Mouse (Mus musculus) liver (tissue): ENCODE measurements around the gene Rbmx.

Experiments used
- DNase-seq: peaks from one replicate; pipeline ENCODE4 v3.0.0-alpha.2; 2020; ENCODE audit warnings: mixed read lengths

The Rbmx gene

DNA sequence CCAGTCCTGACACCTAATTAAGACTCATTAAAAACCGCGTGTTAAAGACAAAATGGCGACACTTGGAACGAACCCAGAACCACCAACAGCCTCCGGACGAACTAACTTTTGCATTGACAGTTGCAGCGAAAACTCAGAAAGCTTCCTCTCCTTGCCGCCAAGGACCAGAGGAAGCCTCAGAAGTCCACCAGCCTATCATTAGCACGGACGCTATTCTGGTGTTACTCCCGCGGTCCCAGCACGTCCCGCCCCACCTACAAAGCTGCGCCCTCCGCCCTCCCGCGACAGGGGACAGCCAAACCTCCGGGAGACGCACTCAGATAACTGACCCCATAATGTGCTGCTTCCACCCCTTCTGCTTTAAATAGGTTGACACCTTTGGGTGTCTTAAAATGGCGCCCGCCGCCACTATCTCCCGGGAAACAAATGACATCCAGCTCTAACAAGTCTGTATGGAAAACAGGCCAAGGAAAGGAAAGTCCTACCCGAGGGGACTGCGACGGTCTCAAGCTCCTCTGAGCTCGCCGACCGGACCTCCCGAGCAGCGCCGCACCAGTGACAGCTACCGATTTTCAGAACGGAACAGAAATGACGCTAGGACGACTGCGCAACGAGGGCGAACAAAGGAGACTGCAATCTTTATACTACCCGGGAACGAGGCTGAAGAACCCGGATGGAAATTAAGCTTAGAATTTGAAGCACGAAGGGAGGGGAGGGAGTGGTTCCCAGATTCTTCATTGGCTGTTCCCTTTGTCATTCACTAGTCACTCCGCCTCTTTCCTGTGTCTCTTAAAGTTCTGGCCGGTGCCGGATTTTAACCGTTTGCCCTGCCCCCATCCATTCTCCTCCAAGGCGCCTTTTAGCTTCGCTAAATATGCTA is at the start of gene Rbmx:
TSS of gene Rbmx (minus strand) at position 670 of the 880 bp plus-strand sequence.
- DNase-seq, result peak; percentile 82

DNA sequence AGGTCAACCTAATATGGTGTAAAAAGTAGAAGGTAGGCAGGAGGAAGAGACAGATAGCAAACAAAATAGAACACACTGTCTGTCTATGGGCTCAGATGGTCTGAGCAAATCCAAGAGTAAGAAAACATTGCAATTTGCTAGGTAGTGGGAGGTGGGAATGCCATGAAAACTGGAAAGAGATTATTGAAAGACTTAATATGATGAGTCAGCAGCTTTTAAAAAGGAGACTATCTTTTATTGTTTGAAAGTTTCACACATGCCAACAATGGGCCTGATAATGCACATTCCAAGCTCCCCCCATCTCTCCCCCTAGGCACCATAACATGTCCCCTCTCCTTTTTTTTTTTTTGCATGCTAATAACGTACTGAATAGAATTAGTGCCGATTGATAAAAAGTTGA is 41.1 kb upstream of the Rbmx start:
- no peak for DNase-seq

DNA sequence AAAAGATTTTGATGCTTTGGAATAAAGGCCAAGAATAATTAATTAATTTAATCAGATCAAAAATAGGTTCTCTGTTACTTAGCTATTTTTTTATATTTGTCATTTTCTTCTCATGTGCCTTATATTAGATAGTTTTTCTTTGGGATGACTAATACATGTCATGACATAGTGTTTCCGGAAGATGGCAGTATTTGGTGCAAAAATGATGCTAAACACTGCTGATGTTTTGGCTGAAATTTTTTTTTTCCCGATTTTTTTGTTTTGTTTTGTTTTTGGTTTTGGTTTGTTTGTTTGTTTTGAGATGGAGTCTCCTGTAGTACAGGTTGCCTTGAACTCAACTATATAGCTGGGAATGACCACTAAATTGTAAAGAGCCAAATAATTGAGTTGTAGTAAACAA is 38.8 kb upstream of the Rbmx start:
- DNase-seq, result no peak

DNA sequence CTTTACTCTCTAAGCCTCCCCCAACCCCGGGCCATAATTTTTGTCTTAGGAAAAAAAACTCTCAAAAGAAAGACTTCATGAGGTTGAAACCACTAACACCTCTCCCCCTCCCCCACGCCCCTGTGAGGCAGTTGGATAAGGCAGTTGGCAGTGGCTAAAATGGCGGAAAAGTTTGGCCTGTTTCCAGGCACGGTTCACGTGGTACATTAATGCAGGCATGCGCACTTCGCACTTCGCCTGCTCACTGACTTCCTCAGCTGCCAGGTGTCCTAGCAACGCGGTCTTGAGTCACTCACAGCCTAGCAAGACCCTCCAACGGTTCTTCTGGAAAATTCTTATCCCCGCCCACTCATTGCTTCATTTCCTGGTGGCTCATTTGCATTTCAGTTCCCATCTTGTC is 15.9 kb upstream of the Rbmx start, which contains the start of gene Gm364:
TSS of gene Gm364 (plus strand) at position 386 of the 400 bp plus-strand sequence.
- no peak for DNase-seq

DNA sequence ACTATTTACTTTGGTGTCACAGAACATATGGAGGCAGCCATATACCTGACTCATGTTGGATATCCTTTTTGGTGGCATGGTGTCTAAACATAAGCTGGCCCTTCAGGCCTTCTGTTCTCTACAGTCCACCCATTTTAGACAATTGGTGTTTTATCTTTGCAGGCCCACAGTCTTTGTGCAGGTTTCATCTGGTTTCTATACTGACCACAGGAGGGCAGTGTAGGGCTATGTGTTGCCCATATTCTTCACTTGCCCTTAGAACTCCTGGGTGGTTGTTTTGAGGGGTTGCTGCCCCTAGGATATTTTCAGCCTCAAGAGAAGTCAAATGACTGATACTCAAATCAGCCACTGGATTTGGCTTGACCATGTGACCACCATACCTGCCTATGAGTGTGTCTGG is 10.8 kb upstream of the Rbmx start:
- DNase-seq, result no peak

DNA sequence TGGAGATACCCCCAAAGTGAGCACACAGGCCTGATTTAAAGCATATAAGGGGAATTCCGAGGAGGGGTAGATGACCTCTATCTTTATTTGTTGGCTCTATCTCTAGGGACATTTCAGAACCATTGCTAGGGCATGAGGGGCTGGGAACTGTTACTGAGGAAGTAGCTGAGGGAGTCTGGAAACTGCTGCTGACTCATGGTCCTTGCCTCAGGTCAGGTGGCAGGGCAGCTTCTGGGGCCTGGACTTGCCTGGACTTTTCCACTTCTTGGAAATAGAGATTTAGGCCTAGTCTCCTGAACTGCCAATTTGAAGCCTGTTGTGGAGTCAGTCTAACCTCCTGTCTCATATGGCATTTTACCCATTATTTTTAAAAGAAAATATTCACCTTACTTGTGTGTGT is 8.6 kb upstream of the Rbmx start:
- no peak for DNase-seq

DNA sequence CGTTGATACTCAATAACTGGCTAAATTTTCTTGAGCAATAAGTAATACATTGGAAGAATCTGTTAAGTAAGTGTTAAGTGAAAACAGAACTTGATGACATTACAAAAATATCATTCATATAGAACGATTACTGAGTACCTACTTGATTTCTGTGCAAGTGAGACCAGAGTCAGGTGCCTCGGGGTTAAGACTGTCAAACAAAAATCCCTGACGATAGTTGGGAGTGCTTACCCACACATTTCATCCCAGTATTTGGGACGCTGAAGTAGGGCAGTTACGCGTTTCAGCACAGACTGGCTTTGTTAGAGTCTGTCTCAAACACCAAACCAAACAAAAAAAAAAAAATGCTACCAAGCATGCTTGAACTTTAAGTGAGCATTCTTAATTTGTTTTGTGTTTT is 576 bp upstream of the Rbmx start:
- DNase-seq, result no peak

DNA sequence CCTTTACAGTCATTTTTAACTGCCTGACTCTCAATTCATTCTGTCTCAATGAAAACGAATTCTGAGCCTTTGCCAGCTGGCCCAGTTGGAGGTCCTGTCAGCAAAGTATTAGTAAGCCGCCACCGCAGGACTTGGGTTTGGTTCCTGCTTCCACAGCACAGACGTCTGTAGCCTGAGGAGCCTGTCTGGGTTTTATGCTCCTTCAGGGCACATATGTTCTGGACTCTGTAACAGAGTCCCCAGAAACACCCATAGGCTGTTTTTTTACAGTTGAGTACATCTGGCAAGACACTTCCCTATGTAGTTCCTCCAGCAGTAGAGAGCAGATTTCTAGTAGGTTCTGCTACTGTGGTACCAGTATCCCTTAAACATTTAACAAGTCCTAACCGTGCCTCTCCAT is 11.9 kb downstream of the Rbmx start:
- no peak for DNase-seq

DNA sequence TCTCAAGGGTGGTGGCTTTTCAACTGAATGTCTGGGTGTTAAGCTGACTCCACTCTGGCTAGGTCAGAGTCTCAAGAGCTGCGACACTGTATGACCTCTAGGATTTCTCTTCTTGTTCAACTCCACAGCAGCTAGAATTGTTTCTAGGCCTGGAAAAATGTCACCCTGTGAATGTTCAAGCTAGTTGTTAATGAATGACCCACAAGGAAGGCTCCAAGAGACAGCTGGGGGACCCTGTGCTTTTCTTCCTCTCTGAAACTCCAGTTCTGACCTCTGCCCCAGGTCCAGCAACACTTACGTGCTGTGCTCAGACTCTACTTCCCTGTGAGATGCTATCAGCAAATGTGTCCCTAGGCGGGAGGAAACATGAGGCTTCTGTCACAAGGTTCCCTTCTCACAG is 14.3 kb downstream of the Rbmx start:
- DNase-seq, result no peak

DNA sequence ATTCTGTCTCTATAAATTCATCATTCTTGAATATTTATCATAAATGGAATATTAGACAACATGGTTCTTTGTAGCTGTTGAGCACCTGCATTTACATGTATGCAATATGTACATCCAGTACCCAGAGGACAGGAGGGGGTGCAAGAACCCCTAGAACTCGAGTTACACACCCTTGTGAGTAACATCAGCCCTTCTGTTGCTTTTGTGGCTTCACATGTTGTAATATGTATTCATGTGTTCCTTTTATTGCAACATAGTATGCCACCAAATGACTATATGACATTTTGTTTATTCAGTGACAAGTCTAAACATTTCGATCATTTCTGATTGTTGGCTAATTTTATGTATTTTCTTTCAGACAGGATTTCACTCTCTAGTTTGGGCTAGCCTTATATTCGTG is 15.7 kb downstream of the Rbmx start:
- no peak for DNase-seq

DNA sequence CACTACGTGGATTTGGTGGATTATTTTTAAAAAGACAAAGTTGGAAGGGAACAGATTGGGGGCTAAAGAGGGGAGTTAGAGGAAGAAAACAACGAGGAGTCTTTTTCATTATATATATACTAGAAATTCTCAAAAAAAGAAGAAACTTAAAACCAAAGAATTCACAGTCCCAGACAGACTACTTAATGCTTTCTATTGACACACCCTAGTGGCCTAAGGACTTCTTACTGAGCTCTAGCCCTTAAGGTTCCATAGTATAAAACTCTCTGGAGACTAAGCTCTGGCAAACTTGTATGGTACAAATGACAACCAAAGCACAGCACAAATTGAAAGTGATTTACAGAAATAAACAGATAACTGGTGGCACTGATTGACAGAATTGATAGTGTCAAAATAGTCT is 18.8 kb downstream of the Rbmx start:
- DNase-seq, result no peak

DNA sequence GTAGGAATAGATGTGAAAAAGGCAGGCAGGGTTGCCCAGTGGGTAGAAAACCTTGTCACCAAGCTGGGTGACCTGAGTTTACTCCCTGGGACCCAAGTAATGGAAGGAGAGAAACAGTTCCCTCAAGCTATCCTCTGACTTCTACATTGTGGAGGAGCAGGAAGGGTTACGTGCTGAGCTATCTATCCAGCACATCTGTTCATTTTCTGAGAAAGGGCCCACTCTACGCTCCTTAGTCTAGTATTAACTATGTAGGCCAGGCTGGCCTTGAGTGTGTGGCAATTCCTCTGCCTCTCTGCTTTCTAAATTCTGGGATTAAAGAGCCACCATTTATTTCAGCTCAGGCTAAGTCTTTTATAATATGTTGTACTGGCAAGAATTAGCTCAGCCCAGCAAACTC is 19.3 kb downstream of the Rbmx start:
- peak; percentile 37 for DNase-seq

DNA sequence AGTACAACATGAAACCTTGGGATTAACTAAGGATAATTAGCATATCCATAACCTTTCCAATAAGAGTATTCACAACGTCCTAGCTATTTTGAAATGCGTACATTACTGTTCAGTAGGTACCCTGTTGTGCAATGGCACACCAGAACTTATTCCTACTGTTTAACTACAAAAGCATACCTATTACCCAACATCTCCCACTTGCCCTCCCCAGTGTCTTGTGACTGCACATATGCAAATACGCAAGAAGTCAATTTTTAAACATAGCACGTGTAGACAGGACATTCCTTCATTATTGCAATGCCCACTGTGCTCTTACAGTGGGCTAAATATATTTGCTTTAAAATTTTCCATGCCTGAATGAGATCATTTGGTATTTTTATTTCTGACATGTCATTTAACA is 19.9 kb downstream of the Rbmx start:
- DNase-seq, result no peak

DNA sequence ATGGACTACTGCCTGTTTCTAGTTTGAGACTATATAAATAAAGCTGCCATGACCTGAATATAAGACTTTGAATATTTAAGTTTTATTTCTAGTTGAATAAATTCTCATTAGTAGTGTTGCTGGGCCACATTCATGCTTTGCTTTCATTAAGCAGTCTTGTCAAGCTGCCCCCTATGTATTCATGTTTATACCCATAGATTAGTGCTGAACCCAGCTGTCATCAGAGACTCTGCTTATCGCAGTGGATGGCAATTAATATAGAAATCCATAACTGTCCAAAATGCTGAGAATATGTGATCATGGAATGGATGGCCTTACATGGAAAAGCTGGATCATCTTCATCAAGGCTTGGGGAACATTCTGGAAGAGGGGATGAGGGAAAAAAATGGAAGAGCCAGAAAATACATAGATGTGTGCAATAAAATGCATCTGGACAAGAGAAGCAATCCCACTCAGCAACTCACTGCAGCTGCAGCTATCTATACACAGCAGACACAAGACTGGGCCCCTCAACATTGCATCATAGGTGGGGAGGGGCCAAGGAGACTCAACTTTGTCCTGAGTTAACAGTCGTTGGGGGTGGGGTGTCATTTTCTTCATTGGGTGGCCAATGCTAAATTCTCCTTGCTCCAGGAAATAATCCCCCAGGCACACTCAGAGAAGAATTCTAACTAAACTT is 27.8 kb downstream of the Rbmx start:
- DNase-seq, result peak; percentile 81

DNA sequence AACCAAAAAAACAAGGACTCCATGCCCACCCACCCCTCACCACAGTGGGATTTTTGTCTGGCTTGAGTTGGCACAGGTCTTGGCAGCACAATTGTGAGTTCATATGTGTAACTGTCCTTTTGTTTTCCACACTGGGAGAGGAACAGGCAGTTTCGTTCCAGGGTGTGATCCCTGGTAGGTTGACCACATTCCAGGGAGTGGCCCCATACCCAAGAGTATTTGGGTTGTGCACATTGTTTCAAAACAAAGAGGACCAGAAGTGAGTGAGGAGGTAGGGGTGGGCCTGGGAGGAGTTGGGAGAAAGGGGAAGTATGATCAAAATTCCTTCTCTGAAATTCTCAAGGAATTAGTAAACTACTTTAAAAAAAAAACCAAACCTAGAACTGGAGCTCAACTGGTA is 33.5 kb downstream of the Rbmx start:
- no peak for DNase-seq

DNA sequence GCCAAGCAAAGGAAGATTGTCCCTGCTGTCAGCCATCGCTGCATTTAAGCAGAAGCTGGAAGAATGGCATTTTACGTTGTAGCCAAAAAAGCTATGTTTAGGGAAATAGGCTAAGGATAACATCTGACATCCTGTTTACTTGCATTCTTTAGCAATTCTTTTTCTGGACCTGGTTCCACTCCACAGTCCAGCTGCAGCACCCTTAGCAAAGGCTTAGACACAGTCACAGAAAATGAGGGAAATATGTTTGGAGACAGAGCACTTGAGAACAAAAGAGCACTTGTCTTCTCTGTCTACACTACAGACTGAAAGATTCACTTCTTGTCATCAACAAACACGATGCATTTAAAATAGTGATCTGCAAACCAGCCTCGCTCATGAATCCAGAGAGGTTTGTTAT is 53.6 kb downstream of the Rbmx start:
- no peak for DNase-seq

DNA sequence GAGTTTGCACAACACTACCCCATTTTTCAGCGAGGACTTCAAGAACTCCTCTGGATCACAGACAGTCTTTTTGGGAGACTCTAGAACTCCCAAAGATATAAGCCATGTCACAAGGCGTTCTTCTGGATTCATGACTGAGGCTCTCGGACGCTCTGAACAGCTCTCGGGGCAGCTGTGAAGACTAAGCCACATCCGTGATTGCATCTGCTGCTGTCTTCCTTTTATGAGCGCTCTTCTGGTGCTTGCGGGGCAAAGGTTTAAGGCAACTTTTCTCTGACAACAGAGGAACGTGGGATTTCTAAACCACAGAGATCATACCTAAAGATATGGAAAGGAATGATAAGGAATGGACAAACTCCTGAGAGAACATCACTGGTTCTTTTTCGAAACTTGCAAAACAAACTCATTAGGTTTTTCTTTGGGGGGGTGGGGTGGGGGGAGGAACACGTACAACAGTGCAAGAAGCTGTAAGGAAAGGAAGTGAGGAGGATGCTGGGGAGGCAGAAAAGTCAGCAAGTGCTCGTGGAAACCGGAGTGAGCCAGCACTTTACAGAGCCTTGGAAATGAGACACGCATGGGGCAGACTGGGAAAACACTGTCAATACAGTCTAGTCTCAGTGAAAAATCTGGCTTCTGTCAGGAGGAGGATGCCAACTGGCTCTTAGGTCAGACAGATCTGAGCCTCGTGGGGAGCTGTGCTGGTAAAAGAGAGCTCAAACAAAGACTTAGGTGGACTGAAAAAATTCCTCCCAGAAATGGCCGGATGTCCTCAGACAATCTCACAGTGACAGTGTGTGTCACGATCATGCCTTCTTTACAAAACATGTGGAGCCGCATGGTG is 54.2 kb downstream of the Rbmx start, which contains the start of gene Arhgef6:
TSS of gene Arhgef6 (minus strand) at position 359 of the 841 bp plus-strand sequence.
- no peak for DNase-seq

DNA sequence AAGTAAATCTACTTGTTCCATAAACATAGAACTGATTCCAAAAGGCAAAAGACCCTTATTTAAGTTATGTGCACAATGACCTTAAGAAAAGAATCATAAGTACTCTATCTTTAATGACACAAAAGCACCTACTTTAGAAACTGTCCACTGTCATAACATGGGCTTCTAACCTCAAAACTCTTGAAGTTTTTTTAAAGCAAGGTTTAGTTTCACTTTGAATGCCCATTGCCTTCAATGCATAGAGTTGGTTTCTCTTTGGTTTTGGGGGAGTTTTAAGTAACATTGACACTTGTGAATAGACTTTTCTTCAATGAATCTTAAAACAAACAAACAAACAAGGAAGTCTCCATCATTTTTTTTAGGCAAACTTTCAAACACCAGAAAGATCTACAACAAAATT is 55.3 kb downstream of the Rbmx start:
- no peak for DNase-seq

DNA sequence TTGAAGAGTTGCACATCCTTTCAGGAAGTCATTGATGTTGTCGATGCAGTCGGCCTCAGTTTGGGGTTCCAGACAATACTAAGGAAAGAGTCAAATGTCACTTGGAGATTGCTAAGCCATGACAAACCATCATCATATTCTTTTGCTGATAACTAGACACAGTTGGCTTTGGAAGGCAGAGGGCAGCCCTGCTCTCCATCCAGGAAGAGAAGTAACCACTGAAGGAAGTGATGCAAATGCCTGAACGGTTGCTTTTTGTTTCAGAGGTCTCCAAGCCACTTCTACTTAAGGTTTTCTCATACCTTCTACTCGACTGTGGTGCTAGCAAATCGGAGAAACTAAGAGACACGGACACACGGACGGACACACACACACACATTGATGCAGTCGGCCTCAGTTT is 55.9 kb downstream of the Rbmx start:
- DNase-seq, result no peak

DNA sequence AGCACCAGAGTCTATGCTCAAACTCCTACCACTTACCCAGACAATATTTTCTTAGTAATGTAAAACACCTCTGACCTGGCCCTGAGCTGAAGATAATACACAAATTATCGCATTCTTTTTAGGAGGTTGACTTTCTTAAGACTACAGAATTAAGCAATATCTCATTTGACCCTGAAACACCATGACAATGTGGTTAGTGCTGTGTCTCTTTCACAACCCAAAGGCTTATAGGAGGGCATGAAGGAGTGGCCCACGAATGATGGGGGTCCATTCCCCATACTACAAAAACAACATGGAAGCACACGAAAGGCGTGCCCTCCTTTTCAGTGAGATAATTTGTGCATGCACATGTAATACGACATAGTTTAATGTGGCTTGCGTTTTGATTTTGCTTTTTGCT is 57.5 kb downstream of the Rbmx start:
- DNase-seq, result no peak
